Comparison of ENCODE assay signal across 10 mouse cellular contexts in the genomic region with DNA sequence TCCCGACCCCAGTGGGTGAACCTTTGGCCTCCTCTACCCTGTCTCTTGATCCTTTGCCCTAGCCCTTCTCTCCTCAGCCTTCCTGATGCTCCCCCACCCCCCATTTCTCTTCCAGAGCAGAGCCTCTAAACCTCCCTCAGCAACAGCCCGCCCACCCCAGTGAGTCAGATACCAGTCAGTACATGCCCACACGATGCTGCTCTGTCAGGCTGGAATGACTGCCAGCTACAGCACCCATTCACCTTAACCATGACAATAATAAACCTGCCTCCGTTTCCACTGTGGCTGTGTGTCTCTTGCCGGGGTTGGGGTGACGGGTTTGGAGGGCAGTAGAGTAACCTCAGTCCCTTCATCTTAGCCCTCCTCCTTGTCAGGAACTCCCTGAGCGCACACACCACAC. TPM values are rescaled to one million over a fixed set of nuclear protein-coding genes. Genes with fewer than 3 reads are reported as not detected.
A peak's percentile ranks its signal among the peaks of the same experiment; 100 is the strongest.
DNase-seq lines count a peak whose midpoint lies in the region; ATAC-seq and TF ChIP-seq lines count a peak whose summit lies in the region.
"Had no signal": no experiment of that assay in that cellular context is flagged by ENCODE, and none has a peak within 500 bp of the region (broad histone marks: within the 10 kb centered on the region; RNA-seq: fewer than 3 reads in every experiment).

No protein-coding gene starts in this region.

- H3K4me2 ChIP-seq in embryonic facial prominence, embryonic 13.5 days: no peak overlapping the region
- H3K4me2 ChIP-seq in hindbrain, embryonic 11.5 days (replicated peaks; ENCODE audit: low read depth, low read length): no peak overlapping the region
- H3K4me2 ChIP-seq in forebrain, embryonic 16.5 days (ENCODE audit: low read length): no peak overlapping the region
- H3K4me2 ChIP-seq: hindbrain, embryonic 14.5 days had no signal

- H3K4me1 ChIP-seq in embryonic facial prominence, embryonic 13.5 days: no peaks in the 10 kb centered on the region
- no peaks in the 10 kb centered on the region for H3K4me1 ChIP-seq in hindbrain, embryonic 11.5 days (replicated peaks; ENCODE audit: control insufficient read depth, insufficient read depth, low read length)
- no peaks in the 10 kb centered on the region for H3K4me1 ChIP-seq in forebrain, embryonic 16.5 days (replicated peaks; ENCODE audit: control insufficient read depth, insufficient read depth, low read length)

- no peaks in the 10 kb centered on the region for H3K27me3 ChIP-seq in embryonic facial prominence, embryonic 13.5 days
- H3K27me3 ChIP-seq in hindbrain, embryonic 11.5 days (ENCODE audit: control insufficient read depth, insufficient read depth, low read length): no peaks in the 10 kb centered on the region
- H3K27me3 ChIP-seq in forebrain, embryonic 16.5 days (replicated peaks; ENCODE audit: control insufficient read depth, insufficient read depth, low read length): no peaks in the 10 kb centered on the region

- no peak for TF ChIP-seq CTCF in left cerebral cortex, adult 2 months (IDR thresholded peaks at IDR 0.05)
- no peak for TF ChIP-seq CTCF in layer of hippocampus, adult 2 months (conservative IDR thresholded peaks at IDR 0.05)

- peak; percentile 70 to 75 for DNase-seq in left cerebral cortex, adult 2 months (ENCODE audit: extremely low spot score in 1 of 2, low spot score in 2 of 2)
- no peak for DNase-seq in left cerebral cortex, adult 11 months (ENCODE audit: low spot score)
- DNase-seq in layer of hippocampus, adult 2 months (ENCODE audit: low spot score in 2 of 2): peak; percentile 68 to 86
- peak; percentile 69 for DNase-seq in right cerebral cortex, postnatal 25 days
- no peak for DNase-seq in hindbrain, embryonic 11.5 days (ENCODE audit: low spot score)

- no peak overlapping the region for H3K9ac ChIP-seq in embryonic facial prominence, embryonic 13.5 days
- H3K9ac ChIP-seq in hindbrain, embryonic 11.5 days (ENCODE audit: low read depth, low read length): no peak overlapping the region
- H3K9ac ChIP-seq in forebrain, embryonic 16.5 days (replicated peaks; ENCODE audit: low read depth, low read length): no peak overlapping the region
- H3K9ac ChIP-seq: hindbrain, embryonic 14.5 days had no signal

- no peak overlapping the region for H3K4me3 ChIP-seq in left cerebral cortex, adult 2 months
- no peak overlapping the region for H3K4me3 ChIP-seq in embryonic facial prominence, embryonic 13.5 days
- no peak overlapping the region for H3K4me3 ChIP-seq in layer of hippocampus, adult 2 months
- no peak overlapping the region for H3K4me3 ChIP-seq in hindbrain, embryonic 11.5 days (ENCODE audit: low read depth, low read length)
- H3K4me3 ChIP-seq in forebrain, embryonic 16.5 days (replicated peaks; ENCODE audit: low read length): no peak overlapping the region
- H3K4me3 ChIP-seq: heart, adult 2 months had no signal

- peaks cover 10% of the 10 kb centered on the region for H3K36me3 ChIP-seq in embryonic facial prominence, embryonic 13.5 days
- H3K36me3 ChIP-seq in hindbrain, embryonic 11.5 days (ENCODE audit: control insufficient read depth, insufficient read depth, low read length): no peaks in the 10 kb centered on the region
- no peaks in the 10 kb centered on the region for H3K36me3 ChIP-seq in forebrain, embryonic 16.5 days (ENCODE audit: control insufficient read depth, insufficient read depth)

- 67% methylated on average over 7 of the region's 7 CpGs for WGBS in embryonic facial prominence, embryonic 13.5 days
- 76% methylated on average over 7 of the region's 7 CpGs for WGBS in hindbrain, embryonic 11.5 days
- 80% methylated on average over 7 of the region's 7 CpGs for WGBS in forebrain, embryonic 16.5 days

- intact Hi-C loops in left cerebral cortex, adult 2 months (cut with DNase I): no loop called here

- ATAC-seq in embryonic facial prominence, embryonic 13.5 days (ENCODE audit: insufficient number of reproducible peaks, insufficient read depth, low FRiP score, low TSS enrichment, low read depth): no peak
- ATAC-seq in hindbrain, embryonic 11.5 days (ENCODE audit: low FRiP score): no peak
- ATAC-seq in forebrain, embryonic 16.5 days: no peak

- peak overlapping the region; percentile 79 for H3K27ac ChIP-seq in left cerebral cortex, adult 2 months
- H3K27ac ChIP-seq in embryonic facial prominence, embryonic 13.5 days: peak overlapping the region; percentile 72; the same call in 1 of the 2 replicates
- H3K27ac ChIP-seq in layer of hippocampus, adult 2 months: peak overlapping the region; percentile 88
- no peak overlapping the region for H3K27ac ChIP-seq in hindbrain, embryonic 11.5 days (ENCODE audit: low read depth, low read length)
- no peak overlapping the region for H3K27ac ChIP-seq in forebrain, embryonic 16.5 days (ENCODE audit: low read length)
- H3K27ac ChIP-seq: heart, adult 2 months; hindbrain, embryonic 14.5 days had no signal

- no peaks in the 10 kb centered on the region for H3K9me3 ChIP-seq in embryonic facial prominence, embryonic 13.5 days
- no peaks in the 10 kb centered on the region for H3K9me3 ChIP-seq in hindbrain, embryonic 11.5 days (ENCODE audit: control insufficient read depth, low read length)
- no peaks in the 10 kb centered on the region for H3K9me3 ChIP-seq in forebrain, embryonic 16.5 days (ENCODE audit: control insufficient read depth, low read length)

RNA-seq across cellular contexts. Expression of gene Masp2, which starts 1.8 kb away (rescaled TPM):
- total RNA-seq in left cerebral cortex, adult 2 months (2021): 1 to 10 TPM; 4.1 to 4.7 TPM
- polyA plus RNA-seq in embryonic facial prominence, embryonic 13.5 days (2015; fragmentation: Nextera tagmentation; extraction: Ambion mirVana): 0.07 and 1.1 TPM in 2 replicates
- 1 to 10 TPM; 3.8 to 5.4 TPM for total RNA-seq in layer of hippocampus, adult 2 months (2021)
- 0.15 and 0.25 TPM in 2 replicates for polyA plus RNA-seq in hindbrain, embryonic 11.5 days (2014; fragmentation: Nextera tagmentation; extraction: Ambion mirVana)
- 0.56 and 1.0 TPM in 2 replicates for polyA plus RNA-seq in forebrain, embryonic 16.5 days (2015; fragmentation: Nextera tagmentation; extraction: Ambion mirVana)

RNA-seq across cellular contexts. Expression of gene Srm, which starts 12.8 kb away (rescaled TPM):
- 10 to 100 TPM; 77.2 to 77.4 TPM for total RNA-seq in left cerebral cortex, adult 2 months (2021)
- polyA plus RNA-seq in embryonic facial prominence, embryonic 13.5 days (2015; fragmentation: Nextera tagmentation; extraction: Ambion mirVana): 201 and 214 TPM in 2 replicates
- total RNA-seq in layer of hippocampus, adult 2 months (2021): 10 to 100 TPM; 68.1 to 70.2 TPM
- 156 and 160 TPM in 2 replicates for polyA plus RNA-seq in hindbrain, embryonic 11.5 days (2014; fragmentation: Nextera tagmentation; extraction: Ambion mirVana)
- polyA plus RNA-seq in forebrain, embryonic 16.5 days (2015; fragmentation: Nextera tagmentation; extraction: Ambion mirVana): 187 and 190 TPM in 2 replicates

RNA-seq across cellular contexts. Expression of gene Tardbp, which starts 22.7 kb away (rescaled TPM):
- total RNA-seq in left cerebral cortex, adult 2 months (2021): 100 to 1,000 TPM; 198 to 208 TPM
- polyA plus RNA-seq in embryonic facial prominence, embryonic 13.5 days (2015; fragmentation: Nextera tagmentation; extraction: Ambion mirVana): 371 and 401 TPM in 2 replicates
- 100 to 1,000 TPM; 233 to 237 TPM for total RNA-seq in layer of hippocampus, adult 2 months (2021)
- polyA plus RNA-seq in hindbrain, embryonic 11.5 days (2014; fragmentation: Nextera tagmentation; extraction: Ambion mirVana): 199 and 210 TPM in 2 replicates
- polyA plus RNA-seq in forebrain, embryonic 16.5 days (2015; fragmentation: Nextera tagmentation; extraction: Ambion mirVana): 277 and 319 TPM in 2 replicates

RNA-seq across cellular contexts. Expression of gene Gm572, which starts 39.0 kb away (rescaled TPM):
- total RNA-seq in left cerebral cortex, adult 2 months (2021): not detected
- polyA plus RNA-seq in embryonic facial prominence, embryonic 13.5 days (2015; fragmentation: Nextera tagmentation; extraction: Ambion mirVana): not detected in 2 replicates
- not detected for total RNA-seq in layer of hippocampus, adult 2 months (2021)
- not detected in 2 replicates for polyA plus RNA-seq in hindbrain, embryonic 11.5 days (2014; fragmentation: Nextera tagmentation; extraction: Ambion mirVana)
- polyA plus RNA-seq in forebrain, embryonic 16.5 days (2015; fragmentation: Nextera tagmentation; extraction: Ambion mirVana): not detected in 2 replicates
- polyA plus RNA-seq: hindbrain, embryonic 14.5 days; limb, embryonic 11.5 days had no signal

RNA-seq across cellular contexts. Expression of gene Exosc10, which starts 45.9 kb away (rescaled TPM):
- 10 to 100 TPM; 50.0 to 50.6 TPM for total RNA-seq in left cerebral cortex, adult 2 months (2021)
- polyA plus RNA-seq in embryonic facial prominence, embryonic 13.5 days (2015; fragmentation: Nextera tagmentation; extraction: Ambion mirVana): 97.0 and 99.7 TPM in 2 replicates
- 10 to 100 TPM; 49.0 to 56.8 TPM for total RNA-seq in layer of hippocampus, adult 2 months (2021)
- 93.9 and 106 TPM in 2 replicates for polyA plus RNA-seq in hindbrain, embryonic 11.5 days (2014; fragmentation: Nextera tagmentation; extraction: Ambion mirVana)
- polyA plus RNA-seq in forebrain, embryonic 16.5 days (2015; fragmentation: Nextera tagmentation; extraction: Ambion mirVana): 105 and 107 TPM in 2 replicates

Comparison
In these comparisons a context has a peak if more than half of its experiments do, and no peak if none do; other contexts are left out.
1. DNase-seq: peak in left cerebral cortex, adult 2 months (2 of 2), layer of hippocampus, adult 2 months (2 of 2) and right cerebral cortex, postnatal 25 days (single experiment); none in left cerebral cortex, adult 11 months (single experiment) and hindbrain, embryonic 11.5 days (single experiment).
2. H3K27ac ChIP-seq: peak in left cerebral cortex, adult 2 months (single experiment), embryonic facial prominence, embryonic 13.5 days (single experiment) and layer of hippocampus, adult 2 months (single experiment); none in hindbrain, embryonic 11.5 days (single experiment) and forebrain, embryonic 16.5 days (single experiment).